Mouse (Mus musculus) small intestine, adult 2 months (tissue): ENCODE measurements at regions not wholly inside any gene's neighbourhood (a gene's known extent, or its start where the extent isn't known, plus 50 kb on each side); places are given as distances from the start of the nearest gene placed in this dataset.

Source experiments
- CTCF ChIP-seq: fragments of 200-500 bp; IDR thresholded peaks from 2 replicates; pipeline ENCODE4 v1.5.1; 2012; ENCODE audit warnings: low read depth, mild to moderate bottlenecking, control low read depth, inconsistent platforms, low read length, moderate library complexity, mixed read lengths; ENCODE audit not compliant: insufficient replicate concordance, insufficient read length; ENCODE audit errors: extremely low read depth
- POLR2A ChIP-seq: fragments of 200-500 bp; IDR thresholded peaks from 2 replicates; pipeline ENCODE4 v1.6.1; 2012; ENCODE audit warnings: low read depth, mild to moderate bottlenecking, control low read depth, inconsistent platforms, low read length, moderate library complexity

DNA sequence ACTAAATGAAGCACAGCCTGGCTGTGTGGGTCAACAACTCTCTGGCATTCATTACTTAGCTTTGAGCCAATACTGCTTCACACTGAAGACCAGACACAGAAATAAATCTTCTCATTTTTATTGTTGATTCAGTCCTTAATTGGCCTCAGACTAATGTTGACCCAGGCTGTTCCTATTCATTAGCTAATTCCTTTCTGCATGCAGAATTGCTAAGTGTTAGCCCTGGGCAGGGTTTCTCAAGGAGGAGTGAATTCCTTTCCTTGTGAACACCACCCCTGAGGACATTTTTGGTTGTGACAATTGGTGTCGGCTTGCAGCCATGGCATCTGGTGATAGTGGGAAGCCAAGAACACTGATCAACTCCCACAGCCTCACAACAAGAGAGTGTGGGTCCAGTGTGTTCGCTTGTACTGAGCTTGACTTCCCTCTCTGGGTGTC is 179.5 kb downstream of the Cavin4 start:
- no peak for TF ChIP-seq CTCF
- no peak for TF ChIP-seq POLR2A
